Mouse (Mus musculus) cerebellum, adult 2 months (tissue): Measurements from ENCODE around the gene Wars2.

Experiments used
- CTCF ChIP-seq: fragments of 200-500 bp; IDR thresholded peaks from 2 replicates; pipeline ENCODE4 v1.5.1; 2011; ENCODE audit warnings: low read depth, mild to moderate bottlenecking, control low read depth, low read length, moderate library complexity, borderline replicate concordance; ENCODE audit not compliant: insufficient read depth
- POLR2A ChIP-seq: fragments of 200-500 bp; IDR thresholded peaks from 2 replicates; pipeline ENCODE4 v1.6.1; 2011; ENCODE audit warnings: low read length, control low read depth, borderline replicate concordance; ENCODE audit not compliant: insufficient read depth

DNA sequence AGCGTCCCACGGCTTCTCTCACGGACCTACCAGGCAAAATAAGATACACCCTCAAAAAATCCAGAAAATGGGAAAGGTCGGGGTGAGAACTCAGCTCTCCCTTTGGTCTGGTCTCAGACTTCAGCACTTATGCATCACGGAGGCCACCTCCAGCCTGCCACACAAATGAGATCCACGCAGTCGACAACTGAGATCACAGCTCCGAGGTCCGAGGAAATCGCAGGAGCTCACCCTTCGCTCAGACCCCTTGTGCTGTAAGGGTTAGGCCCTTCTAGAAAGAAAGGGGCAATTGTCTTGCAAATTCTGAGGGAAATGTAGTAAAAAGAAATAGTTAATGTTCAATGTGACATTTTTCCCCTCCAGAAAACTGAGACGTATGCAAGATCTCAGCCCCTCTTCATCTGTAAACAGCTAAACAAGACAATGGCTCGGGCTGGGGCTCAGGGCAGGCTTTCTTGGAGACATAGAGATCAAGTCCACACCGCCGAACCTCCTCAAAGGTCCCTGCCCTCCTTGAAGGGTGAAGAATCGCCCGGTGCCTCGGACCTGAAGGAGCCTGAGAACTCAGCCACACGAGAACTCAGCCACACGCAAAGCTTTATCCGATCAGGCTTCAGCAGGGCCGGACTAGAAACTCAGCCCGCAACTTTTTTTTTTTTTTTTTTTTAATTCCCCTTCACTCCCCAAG, 94.4 kb downstream of the Wars2 start:
- TF ChIP-seq POLR2A (no peak), CTCF (no peak)
